Mouse (Mus musculus): ENCODE measurements around the gene Olfr1044. TPM values are rescaled to one million over a fixed set of nuclear protein-coding genes. Genes with fewer than 3 reads are reported as not detected.

Gene Olfr1044
- not detected in 2 replicates for polyA plus RNA-seq (2012)

DNA sequence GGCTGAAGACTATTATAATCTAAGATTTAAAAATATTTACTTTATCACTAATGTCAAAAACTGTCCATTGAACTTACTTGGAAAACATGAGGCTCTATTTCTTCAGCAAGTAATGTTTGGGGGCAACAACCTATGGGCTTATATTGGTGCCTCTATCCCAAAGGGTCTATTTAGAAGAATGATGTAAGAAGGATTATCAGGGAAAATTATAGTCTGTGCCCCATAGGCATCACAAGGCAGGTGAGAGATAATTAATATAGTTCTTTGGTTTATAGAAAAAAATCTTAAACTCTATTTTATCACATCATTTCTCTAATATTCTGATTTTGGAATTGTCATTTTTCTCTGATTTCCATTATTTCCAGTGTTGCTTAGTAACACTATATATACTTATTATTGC, at the start of gene Olfr1044:
Gene Olfr1044, minus strand, starts transcription at position 101 of the 400 bp plus-strand sequence.
- TF ChIP-seq GATA1 (IDR thresholded peaks at IDR 0.05; ENCODE audit: low read length), result no peak

DNA sequence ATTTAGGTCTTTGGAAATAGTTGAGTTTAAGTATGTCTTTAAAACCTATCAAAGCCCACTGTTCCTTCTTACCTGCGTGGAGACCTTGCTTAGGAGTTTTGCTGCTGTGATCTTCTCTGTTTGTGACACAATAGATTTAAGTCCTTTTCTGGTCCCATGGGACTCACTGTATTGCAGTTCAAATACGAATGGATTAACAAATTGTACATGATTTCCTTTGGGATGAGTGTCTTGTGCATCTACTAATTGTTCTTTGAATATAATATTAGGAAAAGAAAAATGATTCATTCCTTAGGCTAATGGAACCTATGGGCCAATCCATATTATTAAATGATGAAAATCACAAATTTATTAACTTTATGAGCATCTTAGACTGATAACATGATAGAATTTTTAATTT, 41.6 kb upstream of the Olfr1044 start, which contains the start of gene Olfr1046:
Gene Olfr1046, minus strand, starts transcription at position 101 of the 400 bp plus-strand sequence.
- TF ChIP-seq GATA1 (IDR thresholded peaks at IDR 0.05; ENCODE audit: low read length), result no peak

DNA sequence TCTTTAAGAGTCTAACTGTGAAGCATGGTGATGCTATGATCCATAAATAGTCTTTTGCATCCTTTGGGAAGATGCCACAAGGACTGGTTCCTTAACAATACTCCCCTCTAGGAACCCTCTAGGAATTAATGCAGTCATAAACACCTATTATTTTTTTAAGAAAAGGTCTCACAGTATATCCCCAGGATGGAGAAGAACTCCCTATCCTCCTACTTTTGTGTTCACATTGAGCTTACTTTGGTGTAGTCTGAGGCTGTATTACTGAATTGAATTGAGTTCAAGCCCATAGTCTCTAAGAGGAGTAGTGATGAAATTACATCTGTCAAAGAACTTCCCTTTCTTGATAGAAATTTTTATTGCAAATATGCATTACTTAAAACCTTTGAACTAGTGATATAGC, 25.3 kb upstream of the Olfr1044 start, which contains the start of gene Olfr1045:
Gene Olfr1045, minus strand, starts transcription at position 101 of the 400 bp plus-strand sequence.
- no peak for TF ChIP-seq GATA1 (IDR thresholded peaks at IDR 0.05; ENCODE audit: low read length)

DNA sequence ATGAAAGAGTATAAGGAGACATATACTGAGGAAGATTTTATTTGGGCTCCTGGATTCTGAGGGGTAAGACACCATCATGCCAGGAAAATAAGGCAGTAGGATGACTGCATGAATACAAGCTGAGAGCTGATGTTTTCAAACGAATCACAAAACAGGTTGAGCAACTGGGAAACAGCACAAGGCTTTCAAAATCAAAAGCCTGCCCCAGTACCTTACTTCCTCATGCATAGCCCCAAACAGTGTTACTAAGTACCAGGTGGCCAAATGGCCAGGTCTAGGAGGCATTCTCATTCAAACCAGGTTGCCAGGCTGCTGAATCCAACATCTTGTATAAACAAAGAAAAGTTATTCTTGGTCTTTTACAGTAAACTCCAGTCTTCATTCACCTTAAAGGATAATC, 18.2 kb upstream of the Olfr1044 start:
- no peak for TF ChIP-seq GATA1 (IDR thresholded peaks at IDR 0.05; ENCODE audit: low read length)

DNA sequence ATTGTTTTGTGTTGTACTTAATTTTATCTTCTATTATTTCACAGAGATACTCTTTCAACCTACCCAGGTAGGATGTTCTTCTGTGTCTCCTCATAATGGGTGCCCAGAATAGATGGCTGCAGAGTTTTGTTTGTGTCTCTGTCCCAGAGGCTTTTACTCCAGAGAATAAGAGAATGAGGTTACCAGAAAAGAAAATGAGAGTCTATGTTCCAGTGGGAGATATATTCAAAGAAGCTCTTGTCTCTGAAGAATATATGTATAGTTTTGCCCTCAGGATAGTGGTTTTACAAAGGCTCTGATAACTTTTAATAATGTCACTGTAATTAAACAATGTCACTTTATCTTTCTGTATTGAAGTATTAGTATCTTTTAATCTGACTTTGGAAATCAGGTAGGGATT, 8.0 kb upstream of the Olfr1044 start, which contains the start of gene Olfr52:
Gene Olfr52, minus strand, starts transcription at position 101 of the 400 bp plus-strand sequence.
- TF ChIP-seq GATA1 (IDR thresholded peaks at IDR 0.05; ENCODE audit: low read length), result no peak

DNA sequence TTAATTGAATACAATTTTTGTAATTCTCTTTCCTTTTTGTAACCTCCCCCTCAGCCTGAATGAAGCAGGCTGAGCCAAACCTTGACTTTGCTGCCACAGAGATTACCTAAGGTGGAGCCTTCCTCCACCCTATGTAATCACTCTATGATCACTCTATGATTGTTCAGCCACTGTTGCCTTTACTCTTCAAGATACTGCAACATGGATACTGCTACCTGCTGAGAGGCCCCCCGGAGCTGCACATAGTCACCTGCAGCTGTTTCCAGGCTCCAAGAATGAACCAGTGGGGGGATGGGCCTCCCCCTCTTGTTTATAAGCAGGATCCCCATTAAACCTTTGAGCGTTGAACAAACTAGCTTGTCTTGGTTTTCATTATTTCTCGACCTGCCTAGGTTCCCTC, 2.3 kb upstream of the Olfr1044 start:
- no peak for TF ChIP-seq GATA1 (IDR thresholded peaks at IDR 0.05; ENCODE audit: low read length)

DNA sequence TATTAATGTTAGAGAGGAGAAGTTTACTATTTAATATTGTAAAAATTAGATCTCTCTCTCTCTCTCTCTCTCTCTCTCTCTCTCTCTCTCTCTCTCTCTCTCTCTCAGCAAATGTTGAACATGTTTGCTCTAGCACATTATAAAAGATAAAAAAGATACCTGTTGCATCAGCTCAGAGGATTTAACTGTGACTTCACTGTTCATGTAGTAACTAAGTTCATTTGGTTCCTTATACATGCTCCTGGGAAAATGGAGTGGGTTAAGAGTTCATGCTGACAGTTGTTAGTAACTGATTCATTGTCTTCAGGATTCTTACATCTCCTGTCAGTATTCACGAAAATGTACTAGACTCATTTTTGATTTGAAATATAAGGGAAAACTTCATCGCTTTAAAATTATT, 10.2 kb downstream of the Olfr1044 start, which contains the start of gene Olfr1043:
Gene Olfr1043, minus strand, starts transcription at position 101 of the 400 bp plus-strand sequence.
- TF ChIP-seq GATA1 (IDR thresholded peaks at IDR 0.05; ENCODE audit: low read length), result no peak

DNA sequence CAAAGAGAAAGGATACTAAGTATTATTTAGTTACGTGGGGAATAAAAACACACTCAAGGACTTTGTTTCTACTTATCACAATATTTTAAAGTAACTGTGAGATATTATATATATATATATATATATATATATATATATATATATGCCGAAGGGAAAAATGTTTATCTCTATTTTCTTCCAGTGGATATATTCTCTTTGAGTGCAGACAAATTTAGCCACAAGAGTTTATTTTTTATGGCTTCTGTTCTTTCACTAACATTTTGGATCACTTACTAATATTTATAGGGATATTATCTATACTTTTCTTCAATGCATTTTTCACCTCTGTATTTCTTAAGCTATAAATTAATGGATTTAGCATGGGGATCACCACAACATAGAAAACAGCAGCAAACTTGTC, 15.9 kb downstream of the Olfr1044 start, which contains the start of gene Olfr1042:
Gene Olfr1042, minus strand, starts transcription at position 101 of the 400 bp plus-strand sequence.
- TF ChIP-seq GATA1 (IDR thresholded peaks at IDR 0.05; ENCODE audit: low read length), result no peak

DNA sequence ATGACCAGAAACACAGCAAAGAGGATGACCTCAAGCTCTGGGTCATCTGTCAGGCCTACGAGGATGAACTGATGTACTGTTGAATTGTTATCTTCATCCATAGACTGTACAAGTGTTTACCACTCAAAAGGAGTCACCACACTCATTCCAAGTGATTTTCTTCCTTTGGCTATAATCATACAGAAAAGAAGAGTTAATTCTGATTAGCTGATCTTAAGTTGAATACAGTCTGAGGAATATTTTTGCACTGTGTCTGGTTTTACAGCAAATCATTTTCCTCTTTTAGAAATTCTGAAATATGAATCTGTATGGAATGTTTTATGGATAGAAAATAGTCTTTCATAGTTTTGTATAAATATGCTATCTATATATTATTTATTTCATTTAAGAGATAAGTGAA, 31.0 kb downstream of the Olfr1044 start, which contains the start of gene Olfr1040:
Gene Olfr1040, minus strand, starts transcription at position 101 of the 400 bp plus-strand sequence.
- TF ChIP-seq GATA1 (IDR thresholded peaks at IDR 0.05; ENCODE audit: low read length), result no peak

DNA sequence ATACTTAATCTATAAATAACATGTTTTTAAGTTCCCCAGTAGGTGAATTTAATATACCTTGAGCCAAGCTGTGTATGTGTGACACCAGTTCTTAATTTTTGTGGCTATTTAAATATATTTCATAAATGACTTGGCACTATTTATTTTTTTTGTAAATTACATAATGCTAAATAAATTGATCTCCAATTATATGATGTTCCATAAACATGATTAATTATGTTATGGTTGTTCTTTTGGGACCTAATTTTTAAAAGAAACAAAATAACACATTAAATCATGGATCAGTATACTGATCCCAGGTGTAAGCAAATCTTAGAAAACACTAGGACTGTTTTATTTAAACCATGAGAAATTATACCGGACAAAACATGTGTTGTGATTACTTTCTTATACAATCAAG, 41.8 kb downstream of the Olfr1044 start, which contains the start of gene Olfr1039:
Gene Olfr1039, minus strand, starts transcription at position 101 of the 400 bp plus-strand sequence.
- no peak for TF ChIP-seq GATA1 (IDR thresholded peaks at IDR 0.05; ENCODE audit: low read length)

Other genes with a start within 250 kb of the Olfr1044 start
- not detected in 2 replicates for gene Olfr1028, start 227.4 kb downstream of the Olfr1044 start, polyA plus RNA-seq (2012)
- gene Olfr1029, start 203.9 kb downstream of the Olfr1044 start, polyA plus RNA-seq (2012), result not detected in 2 replicates
- gene Olfr1030, start 198.5 kb downstream of the Olfr1044 start, polyA plus RNA-seq (2012), result not detected in 2 replicates
- gene Olfr1031, start 187.5 kb downstream of the Olfr1044 start, polyA plus RNA-seq (2012), result not detected in 2 replicates
- not detected in 2 replicates for gene Olfr1032, start 172.3 kb downstream of the Olfr1044 start, polyA plus RNA-seq (2012)
- gene Olfr1033, start 157.2 kb downstream of the Olfr1044 start, polyA plus RNA-seq (2012), result not detected in 2 replicates
- not detected in 2 replicates for gene Olfr1034, start 132.0 kb downstream of the Olfr1044 start, polyA plus RNA-seq (2012)
- gene Olfr1036, start 103.8 kb downstream of the Olfr1044 start, polyA plus RNA-seq (2012), result not detected in 2 replicates
- gene Olfr1037, start 90.4 kb downstream of the Olfr1044 start, polyA plus RNA-seq (2012), result not detected in 2 replicates
- gene Olfr1039, start 41.9 kb downstream of the Olfr1044 start, polyA plus RNA-seq (2012), result not detected in 2 replicates
- gene Olfr1040, start 31.1 kb downstream of the Olfr1044 start, polyA plus RNA-seq (2012), result not detected in 2 replicates
- not detected in 2 replicates for gene Olfr1042, start 16.0 kb downstream of the Olfr1044 start, polyA plus RNA-seq (2012)
- not detected in 2 replicates for gene Olfr1043, start 10.3 kb downstream of the Olfr1044 start, polyA plus RNA-seq (2012)
- gene Olfr52, start 7.9 kb upstream of the Olfr1044 start, polyA plus RNA-seq (2012), result not detected in 2 replicates
- gene Olfr1045, start 25.2 kb upstream of the Olfr1044 start, polyA plus RNA-seq (2012), result not detected in 2 replicates
- gene Olfr1046, start 41.5 kb upstream of the Olfr1044 start, polyA plus RNA-seq (2012), result not detected in 2 replicates
- gene Olfr1047, start 53.6 kb upstream of the Olfr1044 start, polyA plus RNA-seq (2012), result not detected in 2 replicates
- gene Olfr1048, start 62.5 kb upstream of the Olfr1044 start, polyA plus RNA-seq (2012), result not detected in 2 replicates
- gene Olfr1049, start 80.5 kb upstream of the Olfr1044 start, polyA plus RNA-seq (2012), result not detected in 2 replicates
- gene Olfr1051, start 101.3 kb upstream of the Olfr1044 start, polyA plus RNA-seq (2012), result not detected in 2 replicates
- not detected in 2 replicates for gene Olfr1052, start 114.6 kb upstream of the Olfr1044 start, polyA plus RNA-seq (2012)
- not detected in 2 replicates for gene Olfr1053, start 137.5 kb upstream of the Olfr1044 start, polyA plus RNA-seq (2012)
- not detected in 2 replicates for gene Olfr1054, start 157.6 kb upstream of the Olfr1044 start, polyA plus RNA-seq (2012)
- gene Olfr1055, start 172.5 kb upstream of the Olfr1044 start, polyA plus RNA-seq (2012), result not detected in 2 replicates
- gene Olfr1056, start 184.6 kb upstream of the Olfr1044 start, polyA plus RNA-seq (2012), result not detected in 2 replicates
- not detected in 2 replicates for gene Olfr1057, start 200.6 kb upstream of the Olfr1044 start, polyA plus RNA-seq (2012)
- gene Olfr1058, start 210.7 kb upstream of the Olfr1044 start, polyA plus RNA-seq (2012), result not detected in 2 replicates
- not detected in 2 replicates for gene Olfr1061, start 236.2 kb upstream of the Olfr1044 start, polyA plus RNA-seq (2012)
- gene Olfr1062, start 248.9 kb upstream of the Olfr1044 start, polyA plus RNA-seq (2012), result not detected in 2 replicates

Data from G1E-ER4 (cell line).